Mouse (Mus musculus) heart, postnatal 4 days (tissue): ENCODE results near the gene Gga2. TPM values are rescaled to one million over a fixed set of nuclear protein-coding genes. Genes with fewer than 3 reads are reported as not detected.

Experiments used
- total RNA-seq, 2 experiments: library from RNA; stranded (reverse); gene quantifications; 2 replicates each; pipeline ENCODE4 v1.2.3; 2021

Gene Gga2
- total RNA-seq, 2 experiments from 2014 or later, result 52.1 to 52.8 TPM

Other genes with a start within 250 kb of the Gga2 start
- under 1 TPM in 1 of 2 experiments, not detected in 1; 0.10 TPM for gene Scnn1b, start 156.2 kb downstream of the Gga2 start, total RNA-seq
- 10 to 100 TPM; 15.9 to 16.0 TPM for gene Cog7, start 39.5 kb downstream of the Gga2 start, total RNA-seq
- 10 to 100 TPM; 49.1 to 51.0 TPM for gene Ubfd1, start 46.0 kb upstream of the Gga2 start, total RNA-seq
- gene Ears2, start 46.0 kb upstream of the Gga2 start, total RNA-seq, result 10 to 100 TPM; 30.4 to 32.3 TPM
- gene Ndufab1, start 80.7 kb upstream of the Gga2 start, total RNA-seq, result 1,000 to 10,000 TPM; 1,113 to 1,195 TPM
- gene Palb2, start 111.8 kb upstream of the Gga2 start, total RNA-seq, result 1 to 10 TPM; 4.0 to 4.2 TPM
- 10 to 100 TPM; 35.1 to 36.2 TPM for gene Dctn5, start 111.8 kb upstream of the Gga2 start, total RNA-seq
- 10 to 100 TPM; 36.0 to 42.6 TPM for gene Plk1, start 138.2 kb upstream of the Gga2 start, total RNA-seq
- not detected for gene Ern2, start 165.0 kb upstream of the Gga2 start, total RNA-seq
- gene Chp2, start 198.3 kb upstream of the Gga2 start, total RNA-seq, result 1 to 10 TPM; 1.3 to 1.9 TPM